Mouse (Mus musculus): ENCODE results near the gene Vasp. TPM values are rescaled to one million over a fixed set of nuclear protein-coding genes. Genes with fewer than 3 reads are reported as not detected.
A peak's percentile ranks its signal among the peaks of the same experiment; 100 is the strongest.

The Vasp gene
- 109 and 121 TPM in 2 replicates for polyA plus RNA-seq (2015; fragmentation: Nextera tagmentation; extraction: Ambion mirVana)

DNA sequence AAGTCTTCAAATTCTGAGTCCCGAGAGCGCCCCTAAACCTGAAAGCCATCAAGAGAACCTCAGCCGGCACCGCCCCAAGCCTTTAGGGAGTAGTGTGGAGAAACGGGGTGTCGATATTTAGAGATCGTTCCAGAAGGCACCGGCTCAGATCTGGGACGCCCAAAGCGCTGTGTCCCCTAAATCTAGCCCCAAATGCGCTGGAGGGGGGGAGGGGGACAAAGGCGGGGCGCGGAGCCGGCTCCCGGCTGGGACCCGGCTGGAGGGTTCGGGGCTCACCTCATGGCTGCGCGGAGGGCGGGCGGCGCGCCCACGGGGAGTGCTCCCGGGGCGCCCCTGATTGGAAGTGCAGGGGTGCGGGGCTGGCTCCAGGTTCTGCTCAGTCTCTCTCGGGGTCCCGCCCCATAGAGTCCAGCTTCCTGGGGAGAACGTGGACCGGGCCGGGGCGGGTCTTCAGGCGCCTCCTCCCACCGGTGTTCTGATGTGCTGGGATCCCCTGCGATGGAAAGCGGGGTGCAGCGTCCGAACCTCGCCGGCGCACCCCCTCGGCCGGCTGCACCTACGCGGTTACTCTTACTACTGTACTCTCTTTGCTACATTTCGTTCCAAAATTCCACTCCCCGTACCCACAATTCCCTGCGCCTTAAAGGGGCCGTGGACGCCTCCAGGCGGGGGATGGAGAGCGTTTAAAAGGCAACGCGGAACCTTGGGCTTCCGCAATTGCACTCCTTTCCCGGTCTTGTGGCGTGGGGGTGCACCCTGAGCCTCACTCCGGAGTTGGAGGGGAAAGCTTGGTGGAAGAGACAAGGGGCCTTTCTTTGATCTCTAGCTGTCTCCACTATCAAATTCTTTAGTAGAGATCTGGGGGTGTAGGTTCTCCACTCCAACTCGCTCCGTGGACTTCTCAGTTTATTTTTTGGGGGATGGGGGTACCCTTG lies at the start of gene Vasp:
Vasp (minus strand) TSS at position 580 of the 935 bp plus-strand sequence.
- WGBS: 2% methylated on average over 46 of the region's 62 CpGs
- Histone ChIP-seq H3K9me3 (ENCODE audit: low read length) (no peaks in the 10 kb centered on the region), H3K27me3 (replicated peaks; ENCODE audit: insufficient read depth, low read length) (no peaks in the 10 kb centered on the region), H3K4me3 (ENCODE audit: low read depth, low read length) (peak within 1 kb of the TSS; percentile 90), H3K4me1 (ENCODE audit: insufficient read depth, low read depth, low read length) (peaks cover 10% of the 10 kb centered on the region; the same call in 1 of the 2 replicates), H3K27ac (ENCODE audit: low read length) (peak within 1 kb of the TSS; percentile 95), H3K36me3 (ENCODE audit: insufficient read depth, low read length) (no peaks in the 10 kb centered on the region), H3K9ac (replicated peaks; ENCODE audit: low read depth) (peak within 1 kb of the TSS; percentile 78), H3K4me2 (replicated peaks; ENCODE audit: low read depth, low read length) (peak within 1 kb of the TSS; percentile 91)
- DNase-seq (ENCODE audit: low spot score) (peak; percentile 93), ATAC-seq (peak; percentile 54)
- TF ChIP-seq EP300 (IDR thresholded peaks at IDR 0.05) (peak; percentile 60), CTCF (IDR thresholded peaks at IDR 0.05) (peak; percentile 29)

- H3K4me1 ChIP-seq (ENCODE audit: insufficient read depth, low read depth, low read length): peaks cover 4% of the 10 kb centered on the region; the same call in 1 of the 2 replicates
- H3K9ac ChIP-seq (replicated peaks; ENCODE audit: low read depth): no peak overlapping the region
- no peaks in the 10 kb centered on the region for H3K36me3 ChIP-seq (ENCODE audit: insufficient read depth, low read length)
- no peak overlapping the region for H3K4me3 ChIP-seq (ENCODE audit: low read depth, low read length)
- no peak overlapping the region for H3K27ac ChIP-seq (ENCODE audit: low read length)
- ATAC-seq (no peak), DNase-seq (ENCODE audit: low spot score) (no peak)
- no peak for TF ChIP-seq CTCF (IDR thresholded peaks at IDR 0.05)
- no peak for TF ChIP-seq EP300 (IDR thresholded peaks at IDR 0.05)
- 22% methylated on average over 7 of the region's 7 CpGs for WGBS
- peak overlapping the region; percentile 65 for H3K4me2 ChIP-seq (replicated peaks; ENCODE audit: low read depth, low read length)
- H3K9me3 ChIP-seq (ENCODE audit: low read length): no peaks in the 10 kb centered on the region
- peaks cover 4% of the 10 kb centered on the region; the same call in 1 of the 2 replicates for H3K27me3 ChIP-seq (replicated peaks; ENCODE audit: insufficient read depth, low read length)
Observed at GRCm38 (mm10) chr7:19320637-19321036, 49.0 kb upstream of the Vasp start.

- peak; percentile 99 for DNase-seq (ENCODE audit: low spot score)
- Histone ChIP-seq H3K4me1 (ENCODE audit: insufficient read depth, low read depth, low read length) (peaks cover 3% of the 10 kb centered on the region; the same call in 1 of the 2 replicates), H3K27me3 (replicated peaks; ENCODE audit: insufficient read depth, low read length) (peaks cover 4% of the 10 kb centered on the region; the same call in 1 of the 2 replicates), H3K4me2 (replicated peaks; ENCODE audit: low read depth, low read length) (peak overlapping the region; percentile 65), H3K27ac (ENCODE audit: low read length) (peak overlapping the region; percentile 5; the same call in 1 of the 2 replicates), H3K9ac (replicated peaks; ENCODE audit: low read depth) (peak overlapping the region; percentile 10; the same call in 1 of the 2 replicates), H3K4me3 (ENCODE audit: low read depth, low read length) (peak overlapping the region; percentile 34), H3K36me3 (ENCODE audit: insufficient read depth, low read length) (no peaks in the 10 kb centered on the region), H3K9me3 (ENCODE audit: low read length) (no peaks in the 10 kb centered on the region)
- peak; percentile 97 for ATAC-seq
- 4% methylated on average over 41 of the region's 41 CpGs for WGBS
- TF ChIP-seq CTCF (IDR thresholded peaks at IDR 0.05) (peak; percentile 45), EP300 (IDR thresholded peaks at IDR 0.05) (no peak)
Observed at GRCm38 (mm10) chr7:19319906-19320305, 48.3 kb upstream of the Vasp start.

DNA sequence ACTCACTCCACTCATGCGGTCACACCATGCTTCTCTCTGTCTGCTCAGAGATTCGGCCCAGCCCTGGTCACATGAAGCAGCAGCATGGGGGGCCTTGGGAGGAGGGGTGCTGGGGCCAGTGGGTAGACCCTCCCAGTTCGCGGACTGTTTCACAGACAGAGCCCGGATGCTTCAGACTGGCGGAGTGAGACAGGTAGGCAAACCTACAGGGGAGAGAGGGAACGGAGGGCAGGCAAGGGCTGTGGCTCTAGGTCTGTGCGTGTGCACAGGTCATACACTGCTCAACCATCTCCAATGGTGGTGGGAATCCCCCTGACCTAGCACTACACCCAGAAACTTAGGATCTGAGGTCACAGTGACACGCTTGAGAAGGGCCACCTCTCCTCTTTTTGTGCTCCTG lies 47.8 kb upstream of the Vasp start:
- H3K4me1 ChIP-seq (ENCODE audit: insufficient read depth, low read depth, low read length): peaks cover 3% of the 10 kb centered on the region; the same call in 1 of the 2 replicates
- H3K9me3 ChIP-seq (ENCODE audit: low read length): no peaks in the 10 kb centered on the region
- WGBS: 19% methylated on average over 9 of the region's 9 CpGs
- peak; percentile 37 for ATAC-seq
- peak overlapping the region; percentile 2; the same call in 1 of the 2 replicates for H3K9ac ChIP-seq (replicated peaks; ENCODE audit: low read depth)
- peaks cover 4% of the 10 kb centered on the region; the same call in 1 of the 2 replicates for H3K27me3 ChIP-seq (replicated peaks; ENCODE audit: insufficient read depth, low read length)
- H3K27ac ChIP-seq (ENCODE audit: low read length): peak overlapping the region; percentile 5; the same call in 1 of the 2 replicates
- DNase-seq (ENCODE audit: low spot score): peak; percentile 32
- peak overlapping the region; percentile 34 for H3K4me3 ChIP-seq (ENCODE audit: low read depth, low read length)
- no peaks in the 10 kb centered on the region for H3K36me3 ChIP-seq (ENCODE audit: insufficient read depth, low read length)
- H3K4me2 ChIP-seq (replicated peaks; ENCODE audit: low read depth, low read length): peak overlapping the region; percentile 65
- no peak for TF ChIP-seq EP300 (IDR thresholded peaks at IDR 0.05)
- no peak for TF ChIP-seq CTCF (IDR thresholded peaks at IDR 0.05)

GRCm38 (mm10) chr7:19318676-19319075 lies 47.1 kb upstream of the Vasp start:
- Histone ChIP-seq H3K27me3 (replicated peaks; ENCODE audit: insufficient read depth, low read length) (peaks cover 8% of the 10 kb centered on the region; the same call in 1 of the 2 replicates), H3K4me2 (replicated peaks; ENCODE audit: low read depth, low read length) (no peak overlapping the region), H3K27ac (ENCODE audit: low read length) (no peak overlapping the region), H3K36me3 (ENCODE audit: insufficient read depth, low read length) (no peaks in the 10 kb centered on the region), H3K4me1 (ENCODE audit: insufficient read depth, low read depth, low read length) (peaks cover 3% of the 10 kb centered on the region; the same call in 1 of the 2 replicates), H3K9me3 (ENCODE audit: low read length) (no peaks in the 10 kb centered on the region), H3K4me3 (ENCODE audit: low read depth, low read length) (no peak overlapping the region), H3K9ac (replicated peaks; ENCODE audit: low read depth) (no peak overlapping the region)
- no peak for TF ChIP-seq EP300 (IDR thresholded peaks at IDR 0.05)
- TF ChIP-seq CTCF (IDR thresholded peaks at IDR 0.05): no peak
- 72% methylated on average over 7 of the region's 7 CpGs for WGBS
- ATAC-seq: no peak
- no peak for DNase-seq (ENCODE audit: low spot score)

GRCm38 (mm10) chr7:19318201-19318600 lies 46.6 kb upstream of the Vasp start:
- TF ChIP-seq EP300 (IDR thresholded peaks at IDR 0.05) (no peak), CTCF (IDR thresholded peaks at IDR 0.05) (no peak)
- H3K27me3 ChIP-seq (replicated peaks; ENCODE audit: insufficient read depth, low read length): peaks cover 8% of the 10 kb centered on the region; the same call in 1 of the 2 replicates
- H3K9me3 ChIP-seq (ENCODE audit: low read length): no peaks in the 10 kb centered on the region
- peaks cover 3% of the 10 kb centered on the region; the same call in 1 of the 2 replicates for H3K4me1 ChIP-seq (ENCODE audit: insufficient read depth, low read depth, low read length)
- no peak overlapping the region for H3K27ac ChIP-seq (ENCODE audit: low read length)
- 59% methylated on average over 2 of the region's 2 CpGs for WGBS
- no peak overlapping the region for H3K9ac ChIP-seq (replicated peaks; ENCODE audit: low read depth)
- no peak for ATAC-seq
- no peaks in the 10 kb centered on the region for H3K36me3 ChIP-seq (ENCODE audit: insufficient read depth, low read length)
- no peak overlapping the region for H3K4me2 ChIP-seq (replicated peaks; ENCODE audit: low read depth, low read length)
- no peak overlapping the region for H3K4me3 ChIP-seq (ENCODE audit: low read depth, low read length)
- DNase-seq (ENCODE audit: low spot score): no peak

All from lung, postnatal 0 days (tissue).